Mouse (Mus musculus) forebrain, embryonic 14.5 days (tissue): ENCODE data around the gene Cilp. TPM values are rescaled to one million over a fixed set of nuclear protein-coding genes. Genes with fewer than 3 reads are reported as not detected.

Experiments used
- ATAC-seq: fragments of 200-750 bp; cut with Nextera tagmentation; 2 replicates; pipeline ENCODE4 v1.8.0; 2017; ENCODE audit warnings: mild to moderate bottlenecking, moderate library complexity
- DNase-seq: peaks from one replicate; pipeline ENCODE4 v3.0.0-alpha.2; 2015; ENCODE audit warnings: low spot score
- H3K27ac ChIP-seq: fragments of 300-500 bp; sonication (generic); 2 replicates; pipeline ENCODE4 v1.5.1; 2014; ENCODE audit warnings: low read depth, mild to moderate bottlenecking, control low read depth, low read length, moderate library complexity
- H3K27me3 ChIP-seq: fragments of 300-500 bp; sonication (generic); replicated peaks from 2 replicates; pipeline ENCODE4 v1.6.1; 2014; ENCODE audit warnings: low read length, control low read depth, mixed read lengths; ENCODE audit not compliant: control insufficient read depth, insufficient read depth
- H3K36me3 ChIP-seq: fragments of 300-500 bp; sonication (generic); 2 replicates; pipeline ENCODE4 v1.6.1; 2014; ENCODE audit warnings: low read length, control low read depth; ENCODE audit not compliant: control insufficient read depth, insufficient read depth
- H3K4me1 ChIP-seq: fragments of 300-500 bp; sonication (generic); 2 replicates; pipeline ENCODE4 v1.6.1; 2014; ENCODE audit warnings: antibody characterized with exemption, low read length, control low read depth; ENCODE audit not compliant: control insufficient read depth, insufficient read depth
- H3K4me2 ChIP-seq: fragments of 300-500 bp; sonication (generic); 2 replicates; pipeline ENCODE4 v1.6.1; 2014; ENCODE audit warnings: mild to moderate bottlenecking, control low read depth, low read length
- H3K4me3 ChIP-seq: fragments of 300-500 bp; sonication (generic); 2 replicates; pipeline ENCODE4 v1.5.1; 2014; ENCODE audit warnings: low read depth, low read length, control low read depth
- H3K9ac ChIP-seq: fragments of 300-500 bp; sonication (generic); 2 replicates; pipeline ENCODE4 v1.6.1; 2014; ENCODE audit warnings: mild to moderate bottlenecking, low read length, control low read depth, moderate library complexity
- H3K9me3 ChIP-seq: fragments of 300-500 bp; sonication (generic); replicated peaks from 2 replicates; pipeline ENCODE4 v1.6.1; 2016; ENCODE audit warnings: low read length, control low read depth, mixed read lengths; ENCODE audit not compliant: control insufficient read depth
- WGBS: fragments of 180-500 bp; shearing (Covaris S2); extraction: QIAGEN DNeasy Blood & Tissue Kit; methylation state at CpG from one replicate; pipeline ENCODE4 v1.1.7; 2014; 5-methylcytosine and 5-hydroxymethylcytosine counted together
- polyA plus RNA-seq: library from polyadenylated mRNA; unstranded; fragments of >200 nt; fragmentation: Nextera tagmentation; extraction: Ambion mirVana; gene quantifications from 2 replicates; pipeline ENCODE4 v1.2.1, GENCODE M21; 2014

The Cilp gene
- polyA plus RNA-seq, 1 experiment from 2014 or later = 0.30 TPM

GRCm38 (mm10) chr9:65231284-65231683, 33.7 kb upstream of the Cilp start:
- Histone ChIP-seq H3K4me3 (no peak overlapping the region), H3K4me2 (no peak overlapping the region), H3K27ac (no peak overlapping the region; the same call in 1 of the 2 replicates), H3K36me3 (no peaks in the 10 kb centered on the region), H3K27me3 (no peaks in the 10 kb centered on the region), H3K4me1 (no peaks in the 10 kb centered on the region), H3K9ac (no peak overlapping the region), H3K9me3 (no peaks in the 10 kb centered on the region)
- ATAC-seq (no peak), DNase-seq (no peak)
- WGBS = 76% methylated on average over 8 of the region's 8 CpGs

- H3K27me3 ChIP-seq = no peaks in the 10 kb centered on the region
- WGBS = 91% methylated on average over 9 of the region's 9 CpGs
- no peak overlapping the region for H3K4me2 ChIP-seq
- ATAC-seq = no peak
- H3K36me3 ChIP-seq = no peaks in the 10 kb centered on the region
- no peak overlapping the region for H3K9ac ChIP-seq
- H3K27ac ChIP-seq = no peak overlapping the region
- H3K9me3 ChIP-seq = no peaks in the 10 kb centered on the region
- DNase-seq = no peak
- H3K4me1 ChIP-seq = no peaks in the 10 kb centered on the region
- no peak overlapping the region for H3K4me3 ChIP-seq
Observed at GRCm38 (mm10) chr9:65233243-65233985, 31.6 kb upstream of the Cilp start.

GRCm38 (mm10) chr9:65234734-65235133, 30.2 kb upstream of the Cilp start:
- Histone ChIP-seq H3K4me1 (no peaks in the 10 kb centered on the region), H3K9me3 (no peaks in the 10 kb centered on the region), H3K4me3 (no peak overlapping the region), H3K27ac (no peak overlapping the region), H3K4me2 (no peak overlapping the region), H3K27me3 (no peaks in the 10 kb centered on the region), H3K9ac (no peak overlapping the region), H3K36me3 (no peaks in the 10 kb centered on the region)
- DNase-seq (no peak), ATAC-seq (no peak)
- WGBS = 86% methylated on average over 3 of the region's 3 CpGs

GRCm38 (mm10) chr9:65235601-65236000, 29.4 kb upstream of the Cilp start:
- no peak overlapping the region for H3K4me2 ChIP-seq
- no peaks in the 10 kb centered on the region for H3K9me3 ChIP-seq
- H3K9ac ChIP-seq = no peak overlapping the region
- no peaks in the 10 kb centered on the region for H3K4me1 ChIP-seq
- H3K27ac ChIP-seq = no peak overlapping the region
- DNase-seq = no peak
- ATAC-seq = no peak
- no peaks in the 10 kb centered on the region for H3K36me3 ChIP-seq
- H3K4me3 ChIP-seq = no peak overlapping the region
- 71% methylated on average over 1 of the region's 1 CpGs for WGBS
- H3K27me3 ChIP-seq = no peaks in the 10 kb centered on the region

- Histone ChIP-seq H3K4me3 (no peak overlapping the region), H3K4me1 (no peaks in the 10 kb centered on the region), H3K27ac (no peak overlapping the region), H3K27me3 (no peaks in the 10 kb centered on the region), H3K36me3 (no peaks in the 10 kb centered on the region), H3K9me3 (no peaks in the 10 kb centered on the region), H3K9ac (no peak overlapping the region), H3K4me2 (no peak overlapping the region)
- no peak for ATAC-seq
- DNase-seq = no peak
- WGBS = 84% methylated on average over 11 of the region's 11 CpGs
Observed at GRCm38 (mm10) chr9:65237616-65238015, 27.4 kb upstream of the Cilp start.

- DNase-seq = no peak
- Histone ChIP-seq H3K4me1 (no peaks in the 10 kb centered on the region), H3K4me2 (no peak overlapping the region), H3K9ac (no peak overlapping the region), H3K27me3 (no peaks in the 10 kb centered on the region), H3K36me3 (no peaks in the 10 kb centered on the region), H3K27ac (no peak overlapping the region), H3K4me3 (no peak overlapping the region), H3K9me3 (no peaks in the 10 kb centered on the region)
- 64% methylated on average over 13 of the region's 13 CpGs for WGBS
- no peak for ATAC-seq
Observed at GRCm38 (mm10) chr9:65238191-65238760, 26.7 kb upstream of the Cilp start.

GRCm38 (mm10) chr9:65239176-65239575, 25.8 kb upstream of the Cilp start:
- WGBS = 94% methylated on average over 4 of the region's 4 CpGs
- no peak overlapping the region for H3K27ac ChIP-seq
- no peaks in the 10 kb centered on the region for H3K9me3 ChIP-seq
- no peak overlapping the region for H3K4me2 ChIP-seq
- H3K36me3 ChIP-seq = no peaks in the 10 kb centered on the region
- no peak overlapping the region for H3K4me3 ChIP-seq
- ATAC-seq (no peak), DNase-seq (no peak)
- no peaks in the 10 kb centered on the region for H3K4me1 ChIP-seq
- no peak overlapping the region for H3K9ac ChIP-seq
- H3K27me3 ChIP-seq = no peaks in the 10 kb centered on the region

- no peak overlapping the region for H3K4me3 ChIP-seq
- H3K4me1 ChIP-seq = no peaks in the 10 kb centered on the region
- H3K9ac ChIP-seq = no peak overlapping the region
- no peaks in the 10 kb centered on the region for H3K9me3 ChIP-seq
- WGBS = 91% methylated on average over 5 of the region's 5 CpGs
- no peak for ATAC-seq
- H3K27me3 ChIP-seq = no peaks in the 10 kb centered on the region
- H3K36me3 ChIP-seq = no peaks in the 10 kb centered on the region
- DNase-seq = no peak
- H3K4me2 ChIP-seq = no peak overlapping the region
- no peak overlapping the region for H3K27ac ChIP-seq
Observed at GRCm38 (mm10) chr9:65239731-65240130, 25.2 kb upstream of the Cilp start.

GRCm38 (mm10) chr9:65240587-65240986, 24.4 kb upstream of the Cilp start:
- no peak overlapping the region for H3K4me3 ChIP-seq
- DNase-seq = no peak
- H3K4me1 ChIP-seq = no peaks in the 10 kb centered on the region
- WGBS = 82% methylated on average over 3 of the region's 3 CpGs
- no peak overlapping the region for H3K4me2 ChIP-seq
- H3K27ac ChIP-seq = no peak overlapping the region
- H3K36me3 ChIP-seq = no peaks in the 10 kb centered on the region
- no peak for ATAC-seq
- H3K9me3 ChIP-seq = no peaks in the 10 kb centered on the region
- no peak overlapping the region for H3K9ac ChIP-seq
- H3K27me3 ChIP-seq = no peaks in the 10 kb centered on the region
